In the genomic region with DNA sequence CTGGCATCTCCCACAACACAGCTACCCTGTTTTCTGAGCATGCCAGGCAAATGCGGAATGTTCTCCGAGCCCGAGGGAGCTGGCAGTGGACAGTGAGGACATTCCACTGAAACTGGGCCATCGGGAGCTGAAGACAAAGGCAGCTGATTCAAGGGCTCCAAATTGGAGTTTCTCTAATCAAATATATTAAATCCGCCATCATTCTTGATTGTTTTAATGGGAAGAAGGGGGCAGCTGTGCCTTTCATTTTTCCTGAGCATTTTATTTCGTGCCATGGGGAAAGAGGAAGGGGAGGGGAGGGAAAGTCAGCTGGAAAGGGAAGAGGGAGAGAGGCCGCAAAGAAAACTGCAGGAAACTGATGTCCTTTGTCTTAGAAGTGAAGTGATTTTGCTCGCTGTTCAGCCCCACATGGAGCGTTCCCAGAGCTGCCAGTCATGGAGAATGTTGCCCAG, we compare ENCODE assay signal across 12 mouse cellular contexts.
DNase-seq lines count a peak whose midpoint lies in the region; ATAC-seq lines count a peak whose summit lies in the region.
"Had no signal": no experiment of that assay in that cellular context is flagged by ENCODE, and none has a peak within 500 bp of the region (broad histone marks: within the 10 kb centered on the region; RNA-seq: fewer than 3 reads in every experiment).

No protein-coding gene starts in this region.

- 50% methylated on average over 9 of the region's 9 CpGs for WGBS in midbrain, embryonic 13.5 days
- 68% methylated on average over 9 of the region's 9 CpGs for WGBS in midbrain, embryonic 11.5 days
- 75% methylated on average over 9 of the region's 9 CpGs for WGBS in limb, embryonic 12.5 days

- 0 out of 2 replicates have a peak overlapping the region, but pooled peaks have one; percentile 12 for H3K9ac ChIP-seq in midbrain, embryonic 13.5 days (replicated peaks)
- H3K9ac ChIP-seq in midbrain, embryonic 11.5 days (ENCODE audit: low read length), result no peak overlapping the region
- no peak overlapping the region for H3K9ac ChIP-seq in limb, embryonic 12.5 days (replicated peaks)
- H3K9ac ChIP-seq: liver, embryonic 12.5 days had no signal

- no peak for ATAC-seq in midbrain, embryonic 13.5 days
- ATAC-seq in midbrain, embryonic 11.5 days (ENCODE audit: low FRiP score), result no peak
- ATAC-seq in limb, embryonic 12.5 days (ENCODE audit: insufficient number of reproducible peaks, insufficient read depth, low FRiP score, low TSS enrichment, low read depth), result no peak
- no peak for ATAC-seq in activated CD4-positive, CD25-positive, alpha-beta regulatory T cell, adult 4 months
- ATAC-seq: liver, embryonic 12.5 days had no signal

- no peaks in the 10 kb centered on the region for H3K9me3 ChIP-seq in midbrain, embryonic 13.5 days
- H3K9me3 ChIP-seq in midbrain, embryonic 11.5 days (ENCODE audit: control insufficient read depth, low read length), result no peaks in the 10 kb centered on the region
- no peaks in the 10 kb centered on the region for H3K9me3 ChIP-seq in limb, embryonic 12.5 days
- H3K9me3 ChIP-seq: liver, embryonic 12.5 days had no signal

- H3K4me2 ChIP-seq in midbrain, embryonic 13.5 days (replicated peaks), result no peak overlapping the region
- H3K4me2 ChIP-seq in midbrain, embryonic 11.5 days, result no peak overlapping the region
- H3K4me2 ChIP-seq in limb, embryonic 12.5 days, result no peak overlapping the region
- H3K4me2 ChIP-seq: liver, embryonic 12.5 days had no signal

- H3K36me3 ChIP-seq in midbrain, embryonic 13.5 days, result no peaks in the 10 kb centered on the region
- H3K36me3 ChIP-seq in midbrain, embryonic 11.5 days (ENCODE audit: control insufficient read depth, insufficient read depth, low read length), result no peaks in the 10 kb centered on the region
- no peaks in the 10 kb centered on the region for H3K36me3 ChIP-seq in limb, embryonic 12.5 days
- H3K36me3 ChIP-seq: liver, embryonic 12.5 days had no signal

- DNase-seq in cerebellum, postnatal 10 days, result peak; percentile 36 to 50
- DNase-seq in cerebellum, postnatal 36 days, result no peak
- DNase-seq in midbrain, embryonic 11.5 days (ENCODE audit: low spot score, missing footprints), result no peak
- DNase-seq in gastrocnemius, postnatal 14 days, result peak; percentile 44
- no peak for DNase-seq in adrenal gland, adult (ENCODE audit: inconsistent age in 2 of 2, low spot score in 1 of 2)
- DNase-seq: kidney, adult 2 months had no signal

- no peak overlapping the region for H3K27ac ChIP-seq in midbrain, embryonic 13.5 days
- H3K27ac ChIP-seq in midbrain, embryonic 11.5 days (ENCODE audit: low read depth, low read length), result no peak overlapping the region
- H3K27ac ChIP-seq in limb, embryonic 12.5 days, result 0 out of 2 replicates have a peak overlapping the region, but pooled peaks have one; percentile 9
- H3K27ac ChIP-seq: liver, embryonic 12.5 days had no signal

- intact Hi-C loops in gastrocnemius, postnatal 14 days (cut with DNase I; ENCODE audit: low total_unique reads), result no loop called here

- H3K4me1 ChIP-seq in midbrain, embryonic 13.5 days (replicated peaks), result peaks cover 37% of the 10 kb centered on the region
- peaks cover 19% of the 10 kb centered on the region for H3K4me1 ChIP-seq in midbrain, embryonic 11.5 days (ENCODE audit: control insufficient read depth, insufficient read depth, low read length)
- peaks cover 43% of the 10 kb centered on the region for H3K4me1 ChIP-seq in limb, embryonic 12.5 days (replicated peaks)

- H3K4me3 ChIP-seq in midbrain, embryonic 13.5 days (replicated peaks), result no peak overlapping the region
- no peak overlapping the region for H3K4me3 ChIP-seq in midbrain, embryonic 11.5 days (ENCODE audit: low read depth, low read length)
- H3K4me3 ChIP-seq in limb, embryonic 12.5 days (replicated peaks), result no peak overlapping the region
- H3K4me3 ChIP-seq: erythroblast, embryonic 14.5 days; liver, embryonic 12.5 days; myocyte had no signal

- H3K27me3 ChIP-seq in midbrain, embryonic 13.5 days, result peaks cover 10% of the 10 kb centered on the region
- no peaks in the 10 kb centered on the region; the same call in 1 of the 2 replicates for H3K27me3 ChIP-seq in midbrain, embryonic 11.5 days (ENCODE audit: control insufficient read depth, insufficient read depth, low read length)
- no peaks in the 10 kb centered on the region for H3K27me3 ChIP-seq in limb, embryonic 12.5 days
- H3K27me3 ChIP-seq: liver, embryonic 12.5 days had no signal

Comparison
In these comparisons a context has a peak if more than half of its experiments do, and no peak if none do; other contexts are left out.
1. DNase-seq: peak in cerebellum, postnatal 10 days (2 of 2) and gastrocnemius, postnatal 14 days (single experiment); none in cerebellum, postnatal 36 days (0 of 2), midbrain, embryonic 11.5 days (single experiment) and adrenal gland, adult (0 of 2).